Mouse (Mus musculus) natural killer cell, adult 2 months (primary cell): ENCODE data around the gene Urb1.
"Not testable (repeated sequence)": the region's sequence is repeated elsewhere in the genome, so short reads cannot be mapped to it uniquely, and the experiment has no call there.

Experiments used
- DNase-seq, 2 experiments: peaks; one replicate each; pipeline ENCODE4 v3.0.0; 2022; ENCODE audit warnings: low spot score in 2 of 2

Gene Urb1

DNA sequence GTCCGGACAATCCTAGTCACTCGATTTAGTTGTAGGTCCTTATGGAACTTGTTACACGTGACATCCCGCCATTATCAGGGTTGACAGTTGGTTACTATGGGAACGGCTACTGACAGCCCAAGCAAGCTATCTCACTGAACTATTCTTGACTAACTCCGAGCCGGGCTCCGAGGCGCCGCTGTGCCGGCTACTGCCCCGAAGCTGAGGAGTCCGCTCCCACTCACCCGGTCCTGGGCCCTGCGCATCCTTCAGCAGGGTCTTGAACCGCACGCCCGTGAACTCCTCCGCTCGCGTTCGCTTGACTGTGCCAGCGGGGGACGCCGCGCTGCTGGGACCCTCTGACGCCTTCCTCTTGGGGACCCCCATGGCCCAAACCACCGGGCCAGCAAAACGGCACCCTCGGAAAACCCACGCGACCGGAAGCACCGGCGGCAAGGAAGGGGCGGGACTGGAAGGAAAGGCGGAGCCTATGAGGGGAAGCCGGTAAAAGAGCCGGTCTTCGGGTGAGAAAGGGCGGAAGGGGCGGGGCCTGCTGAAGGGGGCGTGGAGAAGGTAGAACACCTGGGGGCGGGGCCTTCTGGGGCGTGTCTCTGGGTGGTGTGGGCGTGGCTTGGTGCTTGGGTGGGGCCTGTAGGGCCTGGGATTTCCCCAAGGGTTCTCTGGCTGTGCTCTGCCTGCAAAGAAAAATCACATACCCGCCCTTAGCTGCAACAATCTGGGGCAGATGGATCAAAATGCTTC lies at the start of gene Urb1:
Gene Urb1, minus strand, starts transcription at position 439 of the 741 bp plus-strand sequence.
- DNase-seq: peak; percentile 100

DNA sequence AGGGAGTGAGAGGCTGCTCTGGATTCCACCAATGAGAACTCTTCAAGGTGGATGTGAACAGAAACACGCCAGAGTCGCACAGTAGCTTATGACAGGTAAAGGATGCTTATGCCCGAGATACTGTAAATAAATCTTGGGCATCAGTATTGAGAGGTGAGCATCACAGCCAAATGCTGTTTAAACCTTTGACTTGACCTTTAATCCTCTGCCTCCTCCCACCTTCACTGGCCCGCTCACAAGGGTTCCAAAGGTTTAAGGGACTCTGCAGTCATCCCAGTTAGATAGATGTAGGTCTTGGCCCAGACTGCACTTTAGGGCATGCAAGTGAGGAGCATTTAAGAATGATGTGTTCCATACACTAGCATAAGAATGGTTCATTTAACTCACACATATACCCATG lies 48.0 kb upstream of the Urb1 start:
- no peak for DNase-seq

DNA sequence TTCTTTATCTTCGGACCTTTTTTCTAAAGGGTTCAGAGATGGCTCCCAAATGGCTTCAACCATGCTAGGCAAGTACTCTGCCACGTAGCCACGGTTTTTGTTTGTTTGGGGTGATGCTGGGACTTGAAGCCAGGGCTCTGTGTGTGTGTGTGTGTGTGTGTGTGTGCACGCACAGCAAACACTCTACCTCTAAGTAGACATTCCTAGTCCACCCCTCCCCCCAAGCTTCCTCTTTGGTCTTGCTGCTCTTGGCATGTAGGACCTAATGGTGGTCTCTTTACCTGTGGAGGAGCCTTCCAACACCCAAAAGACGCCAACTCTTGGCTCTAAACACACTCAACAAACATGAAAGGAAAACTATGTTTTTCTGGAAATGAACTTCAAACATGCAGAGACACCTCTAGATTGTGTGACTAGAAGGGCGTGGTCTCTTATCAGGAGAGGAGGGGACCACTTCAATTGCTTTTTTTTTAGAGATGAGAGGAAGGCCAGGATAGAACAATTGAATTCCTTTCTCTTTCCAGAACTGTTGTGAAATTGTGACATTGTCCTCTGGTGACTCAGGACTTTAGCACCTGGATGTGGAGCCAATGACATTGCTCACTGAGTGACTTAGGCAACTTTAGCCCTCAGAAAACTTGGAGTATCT lies 46.5 kb upstream of the Urb1 start:
- no peak for DNase-seq

DNA sequence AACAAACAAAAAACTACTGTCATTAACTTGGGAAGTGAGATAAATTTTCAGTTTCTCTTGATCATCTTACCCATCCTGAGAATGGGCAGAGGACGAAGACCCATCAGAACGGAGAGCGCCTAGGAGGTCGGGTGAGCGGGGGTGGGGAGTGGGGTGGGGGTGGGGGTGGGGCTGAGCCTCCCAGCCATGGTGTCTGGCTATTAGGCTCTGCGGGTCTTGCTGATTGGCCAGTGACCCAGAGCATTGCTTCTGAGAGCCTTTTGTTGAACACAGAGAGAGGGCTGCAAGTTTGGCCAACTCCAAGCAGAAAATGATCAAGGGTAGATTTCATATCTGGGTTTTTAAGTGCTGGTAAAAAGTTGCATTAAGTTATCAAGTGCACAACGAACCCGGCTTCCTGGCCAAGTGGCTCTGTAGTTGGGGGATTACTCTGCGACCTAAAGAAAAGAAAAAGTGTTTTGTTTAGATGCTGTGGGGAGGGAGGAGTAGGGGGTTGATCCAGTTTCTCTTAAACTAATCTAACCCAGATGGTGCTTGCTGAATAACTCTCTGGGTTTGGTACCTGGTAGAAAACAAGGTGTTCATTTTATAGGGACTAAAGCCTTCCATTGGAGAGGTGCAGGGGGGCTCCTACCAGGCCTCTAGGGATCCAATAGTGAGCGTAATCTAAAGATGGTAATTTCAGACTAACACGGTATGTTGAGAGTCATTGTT lies 41.6 kb upstream of the Urb1 start:
- no peak for DNase-seq

DNA sequence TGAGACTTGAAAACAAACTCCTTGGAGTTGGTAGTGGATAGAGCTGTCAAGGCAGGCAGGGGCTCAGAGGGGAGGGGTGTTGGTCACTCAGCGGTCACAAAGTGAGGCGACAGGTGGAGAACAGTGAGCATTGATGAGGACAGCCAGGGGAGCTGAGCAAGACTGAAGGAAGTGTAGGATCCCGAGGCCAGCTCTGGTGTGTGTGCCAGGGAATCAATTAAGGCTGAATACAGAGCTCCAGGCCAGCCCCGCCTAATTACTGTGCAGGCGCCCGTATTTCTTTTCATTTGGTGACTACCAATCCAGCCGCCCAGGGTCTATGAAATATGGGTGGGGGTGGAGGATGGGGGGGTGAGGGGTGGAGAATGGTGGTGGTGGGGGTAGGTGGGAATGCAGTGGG lies 40.7 kb upstream of the Urb1 start:
- no peak for DNase-seq

DNA sequence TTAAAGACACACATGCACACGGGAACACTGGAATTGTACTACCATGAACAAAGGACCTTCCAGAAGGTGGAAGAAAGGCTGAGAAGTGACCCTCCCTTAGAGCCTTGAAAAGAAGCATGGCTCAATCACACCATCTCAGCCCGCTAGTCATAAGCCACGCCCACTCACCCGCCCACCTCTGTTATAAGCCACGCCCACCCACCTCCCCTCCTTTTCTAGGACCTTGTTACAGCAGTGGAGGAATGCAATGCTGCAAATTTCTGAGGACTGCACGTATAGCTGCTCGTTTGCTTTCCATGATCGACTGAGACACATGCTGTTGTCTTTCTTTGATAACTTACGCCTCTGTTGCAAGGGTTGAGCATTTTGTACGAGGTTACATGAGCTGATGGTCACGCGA lies 39.0 kb upstream of the Urb1 start:
- no peak for DNase-seq

DNA sequence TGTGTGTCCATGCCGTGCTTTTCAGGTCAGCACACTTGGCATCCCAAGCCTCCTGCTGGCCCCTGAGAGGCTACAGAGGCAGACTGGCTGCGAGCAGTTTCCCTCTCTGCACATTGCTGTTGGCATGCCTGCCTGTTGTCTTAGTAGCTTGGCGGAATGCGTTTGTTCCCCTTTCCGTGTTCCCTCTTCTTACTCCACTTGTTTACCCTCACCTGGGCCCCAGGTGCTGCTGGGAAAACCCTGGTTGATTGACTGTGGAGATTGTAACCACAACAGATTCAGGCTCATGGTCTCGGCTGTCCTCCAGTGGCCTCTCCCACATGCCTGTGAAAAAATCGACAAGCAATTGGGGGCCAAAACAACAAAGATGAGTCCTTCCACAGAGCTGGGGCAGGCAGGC lies 38.5 kb upstream of the Urb1 start:
- DNase-seq: no peak

DNA sequence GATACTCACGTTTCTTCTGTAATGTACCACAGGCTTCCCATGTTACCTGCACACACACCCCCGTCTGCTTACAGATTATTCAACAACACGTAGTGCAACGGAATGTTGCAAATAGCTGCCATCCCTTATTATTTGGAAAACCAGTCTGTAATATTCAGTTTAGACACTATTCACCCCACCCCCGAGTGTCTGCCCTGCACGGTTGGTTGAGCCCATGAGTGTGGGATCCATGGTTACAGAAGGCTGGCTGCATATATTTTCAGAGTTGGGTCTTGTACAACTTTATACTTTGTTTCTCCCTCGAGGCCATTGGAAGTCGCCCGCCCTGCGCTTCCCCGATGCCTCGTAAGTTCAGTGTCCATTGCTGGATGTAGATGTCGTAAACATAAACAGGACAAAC lies 35.4 kb upstream of the Urb1 start:
- DNase-seq: no peak

DNA sequence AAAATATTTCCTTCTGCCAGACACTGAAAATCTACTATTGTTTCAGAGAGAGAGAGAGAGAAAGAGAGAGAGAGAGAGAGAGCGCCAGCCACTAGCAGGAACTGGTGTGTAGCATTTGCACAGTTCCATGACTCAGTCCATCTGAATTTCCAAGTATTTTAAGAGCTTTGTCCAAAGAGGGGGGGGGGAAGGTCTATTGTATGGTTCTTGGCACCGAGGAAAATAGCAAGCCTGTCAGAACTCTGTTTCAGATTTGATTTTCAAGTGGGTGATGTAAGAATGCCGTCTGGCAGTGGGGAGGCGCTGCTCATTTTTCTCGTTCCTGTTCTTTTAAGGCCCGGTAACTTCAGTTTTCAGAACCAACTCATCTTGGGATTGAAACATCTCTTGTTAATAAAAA lies 34.8 kb upstream of the Urb1 start:
- no peak for DNase-seq

DNA sequence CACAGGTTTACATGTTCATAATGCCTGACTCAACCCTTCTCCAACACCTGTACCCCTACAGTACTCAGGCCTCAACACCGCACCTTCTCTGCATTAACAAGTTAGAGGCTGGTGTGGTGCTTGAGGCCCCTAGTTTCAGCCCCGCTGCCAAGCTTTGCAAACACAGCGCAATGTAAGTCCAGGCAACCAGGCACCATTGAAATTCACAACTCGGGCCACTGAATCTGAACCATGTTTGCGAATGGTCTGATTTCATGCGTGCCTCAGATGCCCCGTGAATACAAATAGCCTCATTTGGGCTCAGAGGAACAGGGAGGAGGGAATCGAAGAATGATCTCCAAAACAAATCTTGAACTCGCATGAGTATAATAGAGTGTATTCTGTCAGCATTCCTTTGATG lies 32.0 kb upstream of the Urb1 start:
- DNase-seq: no peak

DNA sequence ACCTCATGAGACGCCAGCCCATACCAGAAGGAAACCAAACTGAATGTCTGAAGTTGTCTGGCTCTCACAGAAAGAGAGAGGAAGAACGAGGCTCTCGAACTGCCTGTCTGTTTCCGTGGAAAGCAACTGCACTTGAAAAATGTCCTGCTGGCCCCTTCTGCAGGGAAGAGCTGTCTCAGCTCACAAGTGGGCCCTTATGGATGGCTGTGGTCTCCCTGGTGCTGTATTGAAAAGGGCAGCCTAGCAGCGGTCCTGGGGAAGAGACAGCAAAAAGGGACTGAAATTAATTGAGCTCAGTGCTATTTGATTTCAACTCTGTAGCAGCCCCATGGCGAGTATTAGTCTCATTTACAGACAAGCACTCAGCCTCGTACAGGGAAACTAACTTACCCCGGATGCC lies 27.2 kb upstream of the Urb1 start:
- DNase-seq: no peak

DNA sequence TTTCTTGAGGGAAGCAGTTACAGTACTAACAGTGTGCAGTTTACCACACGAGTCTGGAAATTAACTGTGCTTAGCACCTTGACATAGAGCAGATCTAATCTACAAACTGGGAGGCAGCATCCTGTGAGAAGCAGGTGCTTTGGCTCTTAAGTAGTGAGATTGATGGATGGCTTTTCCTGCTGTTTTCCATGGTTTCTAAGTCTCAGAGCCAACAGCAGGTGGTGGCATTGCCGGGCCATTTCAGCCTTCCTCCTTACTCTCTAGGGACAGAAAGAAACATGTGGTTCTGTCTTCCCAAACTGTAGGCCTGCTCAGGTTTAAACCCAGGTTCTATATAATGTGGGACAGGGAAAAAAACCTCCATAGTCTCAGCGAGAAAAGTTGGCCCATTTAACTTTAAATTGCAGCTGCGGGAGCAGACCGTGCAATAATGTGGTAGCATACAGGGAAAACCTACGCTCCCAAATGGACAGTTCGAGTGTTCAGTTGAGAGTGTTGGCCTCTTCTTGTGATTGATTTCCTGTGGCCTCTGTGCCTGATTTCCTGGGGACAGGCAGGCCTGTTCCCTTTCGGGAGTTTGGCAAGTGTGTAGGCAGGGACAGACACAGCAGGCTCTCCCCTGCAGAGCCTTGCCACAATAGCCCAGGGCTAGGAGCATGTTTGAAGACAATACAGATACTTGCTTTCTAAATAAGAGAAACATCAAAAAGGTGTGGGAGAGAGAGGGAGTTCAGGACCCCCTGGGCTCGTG lies 23.0 kb upstream of the Urb1 start:
- DNase-seq: no peak

DNA sequence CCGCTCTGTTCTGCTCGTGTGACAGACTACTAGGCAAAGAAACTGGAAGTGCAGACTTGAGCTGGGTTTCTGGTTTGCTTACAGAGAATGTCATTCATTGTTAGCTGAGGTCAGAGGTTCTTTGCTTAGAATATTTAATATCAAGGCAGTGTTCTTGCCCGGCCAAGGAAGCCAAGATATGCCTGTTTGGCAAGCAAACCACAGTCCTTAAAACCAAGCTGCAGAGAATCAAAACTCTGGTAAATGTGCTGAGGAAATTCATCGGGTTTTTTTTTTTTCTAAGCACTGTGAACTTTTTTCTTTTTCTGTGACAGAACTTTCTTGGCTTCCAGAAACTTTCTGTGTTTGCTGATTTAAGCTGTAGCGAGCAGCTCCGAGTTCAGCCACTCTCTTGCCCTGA lies 22.3 kb upstream of the Urb1 start:
- no peak for DNase-seq

DNA sequence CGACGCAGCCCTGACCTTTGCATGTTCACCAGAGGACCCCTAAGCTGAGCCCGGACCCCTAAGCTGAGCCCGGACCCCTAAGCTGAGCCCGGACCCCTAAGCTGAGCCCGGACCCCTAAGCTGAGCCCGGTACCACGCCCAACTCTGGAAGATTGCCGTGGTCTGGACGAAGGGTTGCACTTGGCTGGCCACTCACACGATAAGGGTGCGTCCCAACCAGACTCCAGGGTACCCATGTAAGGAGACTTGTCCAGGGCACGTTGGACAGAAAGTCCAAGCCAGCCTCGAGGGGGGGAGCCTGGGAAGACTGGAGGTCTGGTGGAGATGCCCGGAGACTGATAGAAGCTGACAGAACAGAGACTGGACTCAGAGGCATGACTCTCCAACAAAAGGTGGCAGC lies 21.5 kb upstream of the Urb1 start:
- no peak for DNase-seq

DNA sequence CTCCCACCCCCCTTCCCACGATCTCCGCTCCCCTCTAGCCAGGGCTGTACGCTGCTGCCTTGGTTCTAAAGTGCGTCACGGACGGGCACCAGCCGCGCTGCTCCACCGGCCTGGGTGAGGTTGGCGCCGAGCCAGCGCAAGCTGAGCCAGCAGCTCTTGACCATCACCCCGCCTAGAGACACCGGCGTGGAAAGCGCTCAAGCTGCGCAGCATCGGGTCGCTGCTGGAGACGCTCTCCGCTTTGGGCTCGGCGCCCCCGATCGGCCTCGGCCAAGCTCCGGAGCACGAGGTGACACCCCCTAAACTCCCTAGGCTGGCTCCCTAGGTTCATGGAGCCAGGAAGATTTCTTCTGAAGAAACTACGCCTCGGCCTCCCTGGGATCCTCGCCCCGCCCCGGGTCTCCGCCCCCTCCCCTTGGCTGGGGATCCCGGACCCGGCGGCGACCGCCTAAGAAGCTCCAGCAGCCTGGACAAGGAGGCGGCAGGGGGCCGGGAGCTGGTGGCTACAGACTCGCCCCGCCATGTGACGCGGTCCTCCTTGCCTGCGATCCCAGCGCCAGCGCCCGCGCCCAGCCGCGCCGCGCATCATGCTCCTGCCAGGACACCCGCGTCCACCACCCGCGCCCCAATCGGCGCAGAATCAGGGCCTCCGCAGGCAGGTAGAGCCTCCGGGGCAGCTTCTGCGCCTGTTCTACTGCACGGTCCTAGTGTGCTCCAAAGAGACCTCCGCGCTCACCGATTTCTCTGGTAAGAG lies 20.6 kb upstream of the Urb1 start:
- peak; percentile 31 to 41 for DNase-seq

DNA sequence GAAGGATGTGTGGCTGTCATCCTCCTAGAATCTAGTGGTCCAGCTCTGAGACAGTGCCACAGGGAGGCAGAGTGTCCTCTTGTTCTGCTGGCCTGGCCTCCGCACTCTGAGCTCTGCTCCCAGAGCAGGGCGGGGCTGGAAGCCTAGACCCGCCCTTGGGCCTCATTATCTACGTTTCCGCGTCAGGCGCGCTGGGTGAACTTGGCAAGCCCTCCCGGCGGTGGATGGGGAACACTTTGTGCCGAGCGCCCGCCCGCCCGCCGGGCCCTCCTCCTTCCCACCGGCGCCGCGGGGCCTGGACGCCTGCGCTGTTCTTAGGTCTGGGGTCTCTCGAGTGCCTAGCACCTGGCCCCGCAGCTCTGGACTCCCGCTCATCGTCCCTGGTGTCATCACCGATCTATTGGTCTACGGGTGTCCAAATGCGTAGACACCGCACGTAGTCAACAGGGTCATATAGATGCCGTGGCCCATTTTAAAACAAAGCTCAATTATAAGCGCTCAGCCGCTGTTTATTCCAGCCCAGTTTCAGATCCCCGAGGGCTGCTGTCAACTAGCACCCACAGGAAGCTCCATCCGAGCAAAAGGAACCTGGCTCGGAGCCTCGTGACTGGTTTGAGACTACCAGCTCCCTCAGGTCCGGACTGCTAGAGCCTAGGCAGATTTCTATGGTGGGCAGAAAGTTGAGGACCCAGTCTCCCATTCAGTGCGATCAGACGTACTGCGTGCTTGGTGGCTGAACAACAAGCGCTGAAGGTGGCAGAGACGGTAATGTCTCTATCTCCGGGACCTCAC lies 19.9 kb upstream of the Urb1 start:
- DNase-seq: peak; percentile 13 to 33

DNA sequence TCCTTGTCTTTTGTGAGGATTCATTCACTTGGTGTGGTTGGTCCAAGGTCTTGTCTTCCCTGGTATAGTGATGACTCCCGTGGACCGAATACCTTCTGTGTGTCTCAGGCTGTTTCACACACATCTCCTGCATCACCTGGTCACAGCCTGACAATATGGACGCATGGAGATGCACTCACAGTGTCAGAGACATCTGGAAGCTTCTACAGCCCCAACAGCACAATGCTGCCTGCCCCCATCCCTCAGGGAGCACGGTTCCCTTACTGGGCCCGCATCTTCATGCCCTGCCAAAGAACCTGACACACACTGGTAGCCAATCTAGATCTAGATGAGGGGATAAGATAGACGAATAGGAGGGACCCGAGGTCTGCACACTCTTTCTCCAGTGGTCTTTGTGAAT lies 18.9 kb upstream of the Urb1 start:
- no peak for DNase-seq

DNA sequence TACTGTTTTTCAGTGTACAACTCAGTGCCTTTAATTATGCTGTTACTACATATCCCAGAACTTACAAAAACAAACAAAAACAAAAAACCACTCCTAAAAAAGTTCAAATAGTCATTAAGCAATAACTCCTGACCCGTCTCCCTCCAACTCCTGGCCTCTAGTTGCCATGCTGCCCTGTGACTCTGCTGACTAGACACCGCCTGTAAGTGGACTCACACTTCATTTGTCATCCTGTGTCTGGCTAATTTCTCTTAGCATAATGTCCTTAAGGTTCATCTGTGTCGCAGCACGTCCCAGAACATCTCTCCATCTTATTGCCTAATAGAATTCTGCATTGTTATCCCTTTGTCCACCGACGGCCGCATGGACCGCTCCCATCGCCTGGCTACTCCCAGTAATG lies 17.3 kb upstream of the Urb1 start:
- no peak for DNase-seq

DNA sequence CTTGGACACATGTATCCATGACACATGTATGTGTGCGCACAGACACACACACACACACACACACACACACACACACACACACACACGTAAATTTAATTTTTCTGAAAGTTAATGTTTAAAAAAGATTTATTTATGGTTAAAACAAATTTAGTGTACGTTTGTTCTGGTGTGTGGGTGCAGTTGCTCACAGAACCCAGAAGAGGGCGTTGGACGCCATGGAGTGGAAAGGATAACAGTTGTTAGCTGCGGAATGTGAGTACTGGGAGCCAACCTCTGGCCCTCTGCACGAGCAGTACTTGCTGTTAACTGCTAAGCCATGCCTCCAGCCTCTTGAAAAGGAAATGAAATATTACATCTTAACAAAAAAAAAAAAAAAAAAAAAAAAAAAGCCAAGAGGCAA lies 16.2 kb upstream of the Urb1 start, which contains the start of gene Eva1c:
Gene Eva1c, plus strand, starts transcription at position 263 of the 400 bp plus-strand sequence.
- DNase-seq: no peak

DNA sequence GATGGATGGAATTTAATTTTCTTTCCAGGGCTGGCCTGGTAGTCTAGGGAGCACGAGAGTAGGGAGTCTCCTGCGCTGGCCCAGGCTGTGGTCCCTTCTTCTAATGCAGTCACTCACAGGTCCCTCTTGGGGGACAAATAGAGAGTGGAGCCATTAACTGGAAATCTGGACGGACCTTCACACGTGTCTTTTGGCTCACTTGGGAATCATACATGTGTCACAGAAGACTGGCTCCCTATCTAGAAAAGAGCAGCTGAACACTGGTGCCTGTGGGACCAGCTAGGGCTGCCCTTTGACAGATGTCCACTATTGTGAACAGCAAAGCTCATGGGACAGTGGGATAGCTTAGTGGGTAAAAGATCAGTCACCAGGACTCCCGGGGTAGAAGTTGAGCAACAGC lies 15.8 kb upstream of the Urb1 start:
- no peak for DNase-seq

DNA sequence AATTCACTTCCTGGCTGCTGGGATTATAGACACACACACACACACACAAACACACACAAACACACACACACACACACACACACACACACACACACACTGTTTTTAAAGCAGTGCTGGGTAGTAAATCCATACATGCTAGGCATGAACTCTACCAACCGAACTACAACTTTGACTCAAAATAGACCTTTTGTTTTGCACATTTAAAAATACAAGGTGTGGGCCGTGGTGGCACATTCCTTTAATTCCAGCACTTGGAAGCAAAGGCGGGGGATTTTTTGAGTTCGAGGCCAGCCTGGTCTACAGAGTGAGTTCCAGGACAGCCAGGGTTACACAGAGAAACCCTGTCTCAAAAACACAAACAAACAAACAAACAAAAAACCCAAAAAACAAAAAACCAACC lies 13.8 kb upstream of the Urb1 start:
- DNase-seq: not testable (repeated sequence)
